Mouse (Mus musculus): ENCODE measurements around the gene Glis3.

Glis3 gene

DNA sequence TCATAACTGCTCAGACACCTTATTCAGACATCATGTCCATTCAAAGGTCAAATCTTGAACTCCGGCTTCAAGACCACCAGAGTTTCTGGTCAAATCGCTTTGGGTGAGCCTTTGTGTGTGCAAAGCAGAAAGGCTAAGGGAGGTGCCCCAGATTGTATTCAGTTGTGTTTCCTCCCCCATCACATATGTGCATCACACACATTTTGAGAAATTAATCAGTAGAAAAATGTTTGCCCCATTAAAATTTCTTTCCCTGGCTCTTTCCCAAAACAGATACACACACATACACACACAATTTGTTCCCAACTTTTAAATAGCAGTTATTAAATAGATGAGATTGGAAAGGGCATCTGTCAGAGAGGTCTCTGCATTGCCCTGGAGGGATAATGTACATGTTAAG lies 442.3 kb downstream of the Glis3 start:
- DNase-seq (ENCODE audit: low spot score), result no peak

GRCm38 (mm10) chr19:28235571-28235970 lies 444.3 kb downstream of the Glis3 start:
- no peak for DNase-seq (ENCODE audit: low spot score)

GRCm38 (mm10) chr19:28235096-28235495 lies 444.8 kb downstream of the Glis3 start:
- DNase-seq (ENCODE audit: low spot score), result no peak

GRCm38 (mm10) chr19:28234676-28235075 lies 445.2 kb downstream of the Glis3 start:
- DNase-seq (ENCODE audit: low spot score), result no peak

DNA sequence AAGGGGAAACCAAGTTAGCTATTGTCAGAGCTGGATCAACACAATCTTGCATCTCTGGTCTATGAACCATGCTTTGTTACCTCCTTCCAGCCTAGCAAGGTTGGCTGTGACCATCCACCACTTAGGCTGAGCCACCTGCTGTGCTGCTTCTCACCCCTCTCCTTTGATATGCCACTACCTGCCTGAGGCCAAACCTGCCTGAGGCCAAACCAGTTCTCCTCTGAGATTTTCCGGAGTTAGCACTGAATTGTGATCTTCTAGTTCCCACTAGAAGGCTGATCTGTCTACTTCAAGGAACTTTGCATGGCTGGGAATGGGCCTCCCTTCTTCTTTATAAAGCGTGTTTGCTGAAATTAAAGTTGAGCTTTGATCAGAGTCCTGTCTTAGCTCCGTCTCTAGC lies 448.4 kb downstream of the Glis3 start:
- DNase-seq (ENCODE audit: low spot score), result no peak

GRCm38 (mm10) chr19:28227526-28227925 lies 452.4 kb downstream of the Glis3 start:
- DNase-seq (ENCODE audit: low spot score), result no peak

DNA sequence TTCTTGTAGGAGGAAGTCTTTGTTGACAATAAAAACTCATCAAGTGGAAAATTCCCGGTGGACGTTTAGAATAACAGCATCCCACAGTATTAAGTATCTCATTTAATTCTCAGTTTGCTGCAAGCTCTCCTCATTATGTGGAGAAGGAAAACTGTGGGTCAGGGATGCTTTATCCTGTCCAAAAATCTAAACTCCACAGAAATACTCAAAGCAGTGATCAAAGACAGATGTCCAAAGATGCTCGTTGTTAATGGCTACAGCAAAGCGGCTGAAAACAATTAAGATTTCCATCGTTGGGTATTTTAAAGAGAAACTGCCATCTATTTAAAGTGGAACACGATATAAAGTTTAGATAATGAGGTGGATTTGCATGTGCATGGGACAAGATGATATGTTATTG lies 454.2 kb downstream of the Glis3 start:
- no peak for DNase-seq (ENCODE audit: low spot score)

GRCm38 (mm10) chr19:28211630-28212029 lies 468.2 kb downstream of the Glis3 start:
- DNase-seq (ENCODE audit: low spot score), result no peak
